In the genomic region with DNA sequence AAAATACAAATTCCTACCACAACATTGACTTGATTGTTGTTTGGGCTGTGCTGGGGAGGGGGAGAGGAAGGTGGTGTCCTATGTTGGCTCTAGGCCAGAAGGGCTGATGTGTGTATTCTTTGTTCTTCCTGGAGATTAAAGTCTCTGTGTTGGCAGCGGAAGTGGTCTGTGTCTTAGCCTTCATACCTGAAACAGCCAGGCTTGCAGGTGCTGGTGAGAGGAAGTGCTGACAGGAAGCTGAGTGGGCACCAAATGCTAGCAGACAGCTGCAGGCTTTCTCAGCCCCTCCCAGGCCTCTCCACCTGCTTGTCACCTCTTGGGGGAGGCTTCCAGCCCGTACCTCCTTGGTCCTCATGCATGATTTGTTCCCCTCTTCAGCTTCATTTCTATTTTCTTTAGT, we compare ENCODE assay signal across 13 mouse cellular contexts. TPM values are rescaled to one million over a fixed set of nuclear protein-coding genes. Genes with fewer than 3 reads are reported as not detected.
DNase-seq lines count a peak whose midpoint lies in the region; TF ChIP-seq lines count a peak whose summit lies in the region.
"Had no signal": no experiment of that assay in that cellular context is flagged by ENCODE, and none has a peak within 500 bp of the region (broad histone marks: within the 10 kb centered on the region; RNA-seq: fewer than 3 reads in every experiment).

No protein-coding gene starts in this region.

- H3K4me3 ChIP-seq in spleen, adult 2 months (ENCODE audit: extremely low read depth, insufficient read depth, insufficient read length): no peak overlapping the region
- H3K4me3 ChIP-seq: forebrain, embryonic 12.5 days had no signal

- peak; percentile 91 for DNase-seq in heart, adult 11 months
- DNase-seq in heart, postnatal 36 days: no peak
- peak; percentile 74 to 77 for DNase-seq in B cell, adult 2 months
- peak; percentile 93 for DNase-seq in induced T-regulatory cell, adult 2 months (ENCODE audit: low read depth)
- DNase-seq in spleen, adult 2 months (ENCODE audit: low read depth in 1 of 2, low spot score in 2 of 2): peak; percentile 85 to 88
- DNase-seq in left cerebral cortex, adult 18-20 months (ENCODE audit: low spot score in 2 of 2): no peak
- DNase-seq in adipocyte (ENCODE audit: low spot score): no peak
- DNase-seq in left cerebral cortex, adult 11 months (ENCODE audit: low spot score): no peak
- DNase-seq: cerebellum, postnatal 36 days; right cerebral cortex, postnatal 4 days had no signal

- H3K27me3 ChIP-seq in spleen, adult 2 months (ENCODE audit: control insufficient read depth, insufficient read depth, low read length): no peaks in the 10 kb centered on the region
- H3K27me3 ChIP-seq: forebrain, embryonic 12.5 days had no signal

- peak overlapping the region; percentile 91 for H3K27ac ChIP-seq in spleen, adult 2 months (ENCODE audit: insufficient read depth, low read length)
- H3K27ac ChIP-seq: forebrain, embryonic 12.5 days; macrophage had no signal

- peaks cover 23% of the 10 kb centered on the region for H3K4me1 ChIP-seq in spleen, adult 2 months (ENCODE audit: control insufficient read depth, insufficient read depth, insufficient read length)
- H3K4me1 ChIP-seq: forebrain, embryonic 12.5 days had no signal

- no peak for TF ChIP-seq CTCF in spleen, adult 2 months (IDR thresholded peaks at IDR 0.05; ENCODE audit: extremely low read depth, insufficient read depth, insufficient read length, insufficient replicate concordance)

- peaks cover 46% of the 10 kb centered on the region for H3K36me3 ChIP-seq in spleen, adult 2 months (ENCODE audit: control insufficient read depth, insufficient read depth, low read length)

- intact Hi-C loops in heart, postnatal 36 days (cut with DNase I): no loop called here

- TF ChIP-seq POLR2A in spleen, adult 2 months (IDR thresholded peaks at IDR 0.05; ENCODE audit: low read depth, low read length): no peak

- WGBS in spleen, adult 2 months: 16% methylated on average over 2 of the region's 2 CpGs

RNA-seq across cellular contexts. Expression of gene Vamp1, which starts 6.8 kb away (rescaled TPM):
- total RNA-seq in heart, postnatal 36 days (2021): 1 to 10 TPM; 5.0 to 6.5 TPM
- polyA plus RNA-seq in spleen, adult 2 months (2012; rRNA removed): 41.7 and 46.8 TPM in 2 replicates
- 100 to 1,000 TPM; 111 to 145 TPM for total RNA-seq in left cerebral cortex, adult 18-20 months (2021)

RNA-seq across cellular contexts. Expression of gene Tapbpl, which starts 9.5 kb away (rescaled TPM):
- 1 to 10 TPM; 4.4 to 5.1 TPM for total RNA-seq in heart, postnatal 36 days (2021)
- polyA plus RNA-seq in spleen, adult 2 months (2012; rRNA removed): 24.4 and 38.0 TPM in 2 replicates
- 1 to 10 TPM; 6.5 to 6.8 TPM for total RNA-seq in left cerebral cortex, adult 18-20 months (2021)

RNA-seq across cellular contexts. Expression of gene Cd27, which starts 14.7 kb away (rescaled TPM):
- under 1 TPM in 1 of 2 experiments, not detected in 1; 0.49 TPM for total RNA-seq in heart, postnatal 36 days (2021)
- 87.3 and 98.7 TPM in 2 replicates for polyA plus RNA-seq in spleen, adult 2 months (2012; rRNA removed)
- total RNA-seq in left cerebral cortex, adult 18-20 months (2021): not detected
- total RNA-seq: left cerebral cortex, postnatal 36 days had no signal
- polyA plus RNA-seq: macrophage had no signal

RNA-seq across cellular contexts. Expression of gene Mrpl51, which starts 30.5 kb away (rescaled TPM):
- 100 to 1,000 TPM; 308 to 334 TPM for total RNA-seq in heart, postnatal 36 days (2021)
- polyA plus RNA-seq in spleen, adult 2 months (2012; rRNA removed): 21.2 and 29.4 TPM in 2 replicates
- 10 to 100 TPM; 69.7 to 81.2 TPM for total RNA-seq in left cerebral cortex, adult 18-20 months (2021)

RNA-seq across cellular contexts. Expression of gene Ncapd2, which starts 30.6 kb away (rescaled TPM):
- 10 to 100 TPM; 20.8 to 25.3 TPM for total RNA-seq in heart, postnatal 36 days (2021)
- polyA plus RNA-seq in spleen, adult 2 months (2012; rRNA removed): 84.6 and 110 TPM in 2 replicates
- total RNA-seq in left cerebral cortex, adult 18-20 months (2021): 10 to 100 TPM; 22.0 to 24.4 TPM

Comparison
In these comparisons a context has a peak if more than half of its experiments do, and no peak if none do; other contexts are left out.
1. DNase-seq: peak in heart, adult 11 months (single experiment), B cell, adult 2 months (2 of 2), induced T-regulatory cell, adult 2 months (single experiment) and spleen, adult 2 months (2 of 2); none in heart, postnatal 36 days (0 of 2), left cerebral cortex, adult 18-20 months (0 of 2), adipocyte (single experiment) and left cerebral cortex, adult 11 months (single experiment).
2. RNA of gene Vamp1, which starts 6.8 kb away (total RNA-seq): 111 to 145 TPM in left cerebral cortex, adult 18-20 months; 5.0 to 6.5 TPM in heart, postnatal 36 days; every median in the first group is over 10 times any median in the second.